Mouse (Mus musculus): ENCODE results near the gene Rtcb.

Rtcb gene

GRCm38 (mm10) chr10:85957464-85957950, at the start of gene Rtcb:
Gene Rtcb, minus strand, starts transcription at chr10:85957823.
- peak; percentile 99 for DNase-seq

- no peak for DNase-seq
Observed at GRCm38 (mm10) chr10:86006455-86006854, 48.8 kb upstream of the Rtcb start.

GRCm38 (mm10) chr10:86000447-86000846, 42.8 kb upstream of the Rtcb start:
- no peak for DNase-seq

- no peak for DNase-seq
Observed at GRCm38 (mm10) chr10:85994543-85995104, 37.0 kb upstream of the Rtcb start.

GRCm38 (mm10) chr10:85993836-85994235, 36.2 kb upstream of the Rtcb start:
- DNase-seq, result no peak

- no peak for DNase-seq
Observed at GRCm38 (mm10) chr10:85992412-85992811, 34.8 kb upstream of the Rtcb start.

- no peak for DNase-seq
Observed at GRCm38 (mm10) chr10:85989412-85990115, 31.9 kb upstream of the Rtcb start.

GRCm38 (mm10) chr10:85972915-85973314, 15.3 kb upstream of the Rtcb start:
- no peak for DNase-seq

- DNase-seq, result no peak
Observed at GRCm38 (mm10) chr10:85971826-85972225, 14.2 kb upstream of the Rtcb start.

- DNase-seq, result no peak
Observed at GRCm38 (mm10) chr10:85969894-85970620, 12.4 kb upstream of the Rtcb start.

GRCm38 (mm10) chr10:85968731-85969130, 11.1 kb upstream of the Rtcb start:
- no peak for DNase-seq

GRCm38 (mm10) chr10:85968157-85968634, 10.6 kb upstream of the Rtcb start:
- peak; percentile 84 for DNase-seq

GRCm38 (mm10) chr10:85967411-85968156, 10.0 kb upstream of the Rtcb start:
- no peak for DNase-seq

- DNase-seq, result no peak
Observed at GRCm38 (mm10) chr10:85966476-85966875, 8.9 kb upstream of the Rtcb start.

- no peak for DNase-seq
Observed at GRCm38 (mm10) chr10:85964316-85964715, 6.7 kb upstream of the Rtcb start.

- no peak for DNase-seq
Observed at GRCm38 (mm10) chr10:85962897-85963296, 5.3 kb upstream of the Rtcb start.

GRCm38 (mm10) chr10:85956871-85957419, 678 bp downstream of the Rtcb start:
- no peak for DNase-seq

- no peak for DNase-seq
Observed at GRCm38 (mm10) chr10:85954429-85954828, 3.2 kb downstream of the Rtcb start.

- no peak for DNase-seq
Observed at GRCm38 (mm10) chr10:85953401-85953800, 4.2 kb downstream of the Rtcb start.

GRCm38 (mm10) chr10:85951765-85952443, 5.7 kb downstream of the Rtcb start:
- no peak for DNase-seq

- DNase-seq, result no peak
Observed at GRCm38 (mm10) chr10:85948483-85949196, 9.0 kb downstream of the Rtcb start.

Measured in right cerebral cortex, postnatal 14 days (tissue).